Mouse (Mus musculus): ENCODE results near the gene Pros1. TPM values are rescaled to one million over a fixed set of nuclear protein-coding genes. Genes with fewer than 3 reads are reported as not detected.
A peak's percentile ranks its signal among the peaks of the same experiment; 100 is the strongest.

The Pros1 gene
- polyA plus RNA-seq, 1 experiment from 2014 or later, result 12.4 TPM

- Histone ChIP-seq H3K4me2 (no peak overlapping the region), H3K9ac (no peak overlapping the region), H3K27me3 (no peaks in the 10 kb centered on the region), H3K4me3 (replicated peaks) (no peak overlapping the region), H3K36me3 (no peaks in the 10 kb centered on the region), H3K4me1 (replicated peaks) (no peaks in the 10 kb centered on the region), H3K9me3 (replicated peaks) (no peaks in the 10 kb centered on the region), H3K27ac (no peak overlapping the region)
- DNase-seq (no peak), ATAC-seq (ENCODE audit: low read depth) (no peak)
- WGBS (ENCODE audit: insufficient replicate concordance), result 30% methylated on average over 6 of the region's 6 CpGs
These were observed 7.3 kb downstream of the Pros1 start for GRCm38 (mm10) chr16:62861455-62861854.

- no peaks in the 10 kb centered on the region for H3K27me3 ChIP-seq
- no peaks in the 10 kb centered on the region for H3K36me3 ChIP-seq
- DNase-seq (no peak), ATAC-seq (ENCODE audit: low read depth) (no peak)
- H3K4me1 ChIP-seq (replicated peaks), result no peaks in the 10 kb centered on the region
- no peak overlapping the region for H3K9ac ChIP-seq
- H3K9me3 ChIP-seq (replicated peaks), result no peaks in the 10 kb centered on the region
- H3K4me3 ChIP-seq (replicated peaks), result no peak overlapping the region
- WGBS (ENCODE audit: insufficient replicate concordance), result 67% methylated on average over 5 of the region's 5 CpGs
- H3K27ac ChIP-seq, result no peak overlapping the region
- no peak overlapping the region for H3K4me2 ChIP-seq
These were observed 18.6 kb downstream of the Pros1 start for GRCm38 (mm10) chr16:62872688-62873117.

GRCm38 (mm10) chr16:62873180-62873579, 19.1 kb downstream of the Pros1 start:
- Histone ChIP-seq H3K4me2 (no peak overlapping the region), H3K27ac (no peak overlapping the region), H3K36me3 (no peaks in the 10 kb centered on the region), H3K27me3 (no peaks in the 10 kb centered on the region), H3K9ac (no peak overlapping the region), H3K4me3 (replicated peaks) (no peak overlapping the region), H3K9me3 (replicated peaks) (no peaks in the 10 kb centered on the region), H3K4me1 (replicated peaks) (no peaks in the 10 kb centered on the region)
- WGBS (ENCODE audit: insufficient replicate concordance), result 67% methylated on average over 4 of the region's 4 CpGs
- ATAC-seq (ENCODE audit: low read depth), result no peak
- DNase-seq, result no peak

- no peak overlapping the region for H3K9ac ChIP-seq
- no peaks in the 10 kb centered on the region for H3K4me1 ChIP-seq (replicated peaks)
- H3K27ac ChIP-seq, result no peak overlapping the region
- H3K9me3 ChIP-seq (replicated peaks), result no peaks in the 10 kb centered on the region
- WGBS (ENCODE audit: insufficient replicate concordance), result 74% methylated on average over 6 of the region's 6 CpGs
- ATAC-seq (ENCODE audit: low read depth) (no peak), DNase-seq (no peak)
- no peaks in the 10 kb centered on the region for H3K27me3 ChIP-seq
- no peaks in the 10 kb centered on the region for H3K36me3 ChIP-seq
- H3K4me2 ChIP-seq, result no peak overlapping the region
- H3K4me3 ChIP-seq (replicated peaks), result no peak overlapping the region
These were observed 20.0 kb downstream of the Pros1 start for GRCm38 (mm10) chr16:62874065-62874464.

- no peak overlapping the region for H3K27ac ChIP-seq
- H3K9ac ChIP-seq, result no peak overlapping the region
- DNase-seq, result no peak
- no peak overlapping the region for H3K4me3 ChIP-seq (replicated peaks)
- no peak for ATAC-seq (ENCODE audit: low read depth)
- H3K36me3 ChIP-seq, result no peaks in the 10 kb centered on the region
- no peaks in the 10 kb centered on the region for H3K27me3 ChIP-seq
- H3K4me1 ChIP-seq (replicated peaks), result no peaks in the 10 kb centered on the region
- 56% methylated on average over 3 of the region's 3 CpGs for WGBS (ENCODE audit: insufficient replicate concordance)
- no peak overlapping the region for H3K4me2 ChIP-seq
- H3K9me3 ChIP-seq (replicated peaks), result no peaks in the 10 kb centered on the region
These were observed 41.7 kb downstream of the Pros1 start for GRCm38 (mm10) chr16:62895824-62896223.

- DNase-seq (no peak), ATAC-seq (ENCODE audit: low read depth) (no peak)
- Histone ChIP-seq H3K27me3 (no peaks in the 10 kb centered on the region), H3K36me3 (no peaks in the 10 kb centered on the region), H3K4me3 (replicated peaks) (no peak overlapping the region), H3K9me3 (replicated peaks) (no peaks in the 10 kb centered on the region), H3K9ac (no peak overlapping the region), H3K27ac (no peak overlapping the region), H3K4me1 (replicated peaks) (no peaks in the 10 kb centered on the region), H3K4me2 (no peak overlapping the region)
- WGBS (ENCODE audit: insufficient replicate concordance), result 73% methylated on average over 1 of the region's 1 CpGs
These were observed 57.3 kb downstream of the Pros1 start for GRCm38 (mm10) chr16:62911364-62911763.

GRCm38 (mm10) chr16:62912246-62912645, 58.1 kb downstream of the Pros1 start:
- no peaks in the 10 kb centered on the region for H3K4me1 ChIP-seq (replicated peaks)
- no peak overlapping the region for H3K4me2 ChIP-seq
- no peak overlapping the region for H3K27ac ChIP-seq
- no peaks in the 10 kb centered on the region for H3K36me3 ChIP-seq
- no peak for ATAC-seq (ENCODE audit: low read depth)
- no peak overlapping the region for H3K9ac ChIP-seq
- H3K9me3 ChIP-seq (replicated peaks), result no peaks in the 10 kb centered on the region
- no peak overlapping the region for H3K4me3 ChIP-seq (replicated peaks)
- no peaks in the 10 kb centered on the region for H3K27me3 ChIP-seq
- no peak for DNase-seq
- WGBS (ENCODE audit: insufficient replicate concordance), result 71% methylated on average over 2 of the region's 2 CpGs

GRCm38 (mm10) chr16:62915530-62915929, 61.4 kb downstream of the Pros1 start:
- Histone ChIP-seq H3K9me3 (replicated peaks) (no peaks in the 10 kb centered on the region), H3K4me1 (replicated peaks) (no peaks in the 10 kb centered on the region), H3K36me3 (no peaks in the 10 kb centered on the region), H3K4me2 (no peak overlapping the region), H3K9ac (no peak overlapping the region), H3K27ac (no peak overlapping the region), H3K27me3 (no peaks in the 10 kb centered on the region), H3K4me3 (replicated peaks) (no peak overlapping the region)
- ATAC-seq (ENCODE audit: low read depth) (no peak), DNase-seq (no peak)
- WGBS (ENCODE audit: insufficient replicate concordance), result 69% methylated on average over 5 of the region's 5 CpGs

- no peak overlapping the region for H3K9ac ChIP-seq
These were observed 68.1 kb downstream of the Pros1 start for GRCm38 (mm10) chr16:62922245-62922644.

GRCm38 (mm10) chr16:62931341-62931740, 77.2 kb downstream of the Pros1 start:
- no peak for DNase-seq

More at GRCm38 (mm10) chr16:62922245-62922644, 68.1 kb downstream of the Pros1 start:
- H3K4me2 ChIP-seq, result no peak overlapping the region
- H3K36me3 ChIP-seq, result no peaks in the 10 kb centered on the region
- H3K27me3 ChIP-seq, result no peaks in the 10 kb centered on the region
- H3K4me1 ChIP-seq (replicated peaks), result no peaks in the 10 kb centered on the region
- H3K27ac ChIP-seq, result no peak overlapping the region
- no peak overlapping the region for H3K4me3 ChIP-seq (replicated peaks)
- no peak for DNase-seq
- no peaks in the 10 kb centered on the region for H3K9me3 ChIP-seq (replicated peaks)
- 74% methylated on average over 8 of the region's 8 CpGs for WGBS (ENCODE audit: insufficient replicate concordance)
- peak; percentile 73 for ATAC-seq (ENCODE audit: low read depth)

GRCm38 (mm10) chr16:62936316-62936715, 82.2 kb downstream of the Pros1 start:
- H3K36me3 ChIP-seq, result no peaks in the 10 kb centered on the region
- H3K27me3 ChIP-seq, result no peaks in the 10 kb centered on the region
- no peak overlapping the region for H3K4me2 ChIP-seq
- no peaks in the 10 kb centered on the region for H3K9me3 ChIP-seq (replicated peaks)
- ATAC-seq (ENCODE audit: low read depth) (no peak), DNase-seq (no peak)
- 65% methylated on average over 11 of the region's 11 CpGs for WGBS (ENCODE audit: insufficient replicate concordance)
- no peak overlapping the region for H3K27ac ChIP-seq
- no peak overlapping the region for H3K9ac ChIP-seq
- H3K4me3 ChIP-seq (replicated peaks), result no peak overlapping the region
- no peaks in the 10 kb centered on the region for H3K4me1 ChIP-seq (replicated peaks)

More at GRCm38 (mm10) chr16:62931341-62931740, 77.2 kb downstream of the Pros1 start:
- whole genome bisulfite sequencing (ENCODE audit: insufficient replicate concordance), result 61% methylated on average over 6 of the region's 6 CpGs
- Histone ChIP-seq H3K4me3 (replicated peaks) (no peak overlapping the region), H3K27me3 (no peaks in the 10 kb centered on the region), H3K36me3 (no peaks in the 10 kb centered on the region), H3K9ac (no peak overlapping the region), H3K9me3 (replicated peaks) (no peaks in the 10 kb centered on the region), H3K4me2 (no peak overlapping the region), H3K27ac (no peak overlapping the region), H3K4me1 (replicated peaks) (no peaks in the 10 kb centered on the region)
- peak; percentile 61; the same call in 1 of the 2 replicates for ATAC-seq (ENCODE audit: low read depth)

GRCm38 (mm10) chr16:62940388-62941003, 86.4 kb downstream of the Pros1 start:
- H3K9me3 ChIP-seq (replicated peaks), result no peaks in the 10 kb centered on the region
- DNase-seq, result peak; percentile 31
- peak overlapping the region; percentile 38 for H3K4me2 ChIP-seq
- H3K36me3 ChIP-seq, result no peaks in the 10 kb centered on the region
- no peak for ATAC-seq (ENCODE audit: low read depth)
- H3K27ac ChIP-seq, result no peak overlapping the region
- WGBS (ENCODE audit: insufficient replicate concordance), result 17% methylated on average over 16 of the region's 16 CpGs
- no peaks in the 10 kb centered on the region for H3K4me1 ChIP-seq (replicated peaks)
- H3K4me3 ChIP-seq (replicated peaks), result 0 out of 2 replicates have a peak overlapping the region, but pooled peaks have one; percentile 14
- H3K9ac ChIP-seq, result no peak overlapping the region
- H3K27me3 ChIP-seq, result no peaks in the 10 kb centered on the region
